Mouse (Mus musculus) lung, adult 2 months (tissue): ENCODE results near the gene Slc22a14.

Source experiments
- CTCF ChIP-seq: fragments of 200-500 bp; IDR thresholded peaks from 2 replicates; pipeline ENCODE4 v1.5.1; 2011; ENCODE audit warnings: mild to moderate bottlenecking, low read length, control low read depth; ENCODE audit not compliant: insufficient read depth
- POLR2A ChIP-seq: fragments of 200-500 bp; IDR thresholded peaks from 2 replicates; pipeline ENCODE4 v1.6.1; 2011; ENCODE audit warnings: low read depth, mild to moderate bottlenecking, control low read depth, low read length, borderline replicate concordance; ENCODE audit errors: extremely low read depth

GRCm38 (mm10) chr9:119144696-119145095 lies 220.7 kb downstream of the Slc22a14 start:
- no peak for TF ChIP-seq CTCF
- no peak for TF ChIP-seq POLR2A
